Mouse (Mus musculus) G1E-ER4 (cell line): ENCODE data around the gene Psg19. TPM values are rescaled to one million over a fixed set of nuclear protein-coding genes. Genes with fewer than 3 reads are reported as not detected.

Experiments
- GATA1 ChIP-seq: IDR thresholded peaks from one replicate; pipeline ENCODE4 v1.8.0; 2012; ENCODE audit warnings: low read length, inconsistent platforms
- polyA plus RNA-seq: library from polyadenylated mRNA; stranded (reverse); fragments of >175 nt; gene quantifications from 2 replicates; pipeline ENCODE4 v1.2.3, GENCODE M21; 2012

The Psg19 gene
- polyA plus RNA-seq, 1 experiment: not detected

- TF ChIP-seq GATA1: no peak
These were observed 52.0 kb downstream of the Psg19 start for GRCm38 (mm10) chr7:18746189-18746860.

Other genes with a start within 250 kb of the Psg19 start
- gene Psg27, start 231.2 kb downstream of the Psg19 start, polyA plus RNA-seq: not detected in 2 replicates
- not detected in 2 replicates for gene Psg23, start 182.0 kb downstream of the Psg19 start, polyA plus RNA-seq
- gene Psg21, start 141.8 kb downstream of the Psg19 start, polyA plus RNA-seq: not detected in 2 replicates
- gene Psg20, start 112.3 kb downstream of the Psg19 start, polyA plus RNA-seq: not detected in 2 replicates
- not detected in 2 replicates for gene Psg22, start 80.4 kb downstream of the Psg19 start, polyA plus RNA-seq
- not detected in 2 replicates for gene Psg17, start 23.1 kb upstream of the Psg19 start, polyA plus RNA-seq
- gene Mill2, start 41.4 kb upstream of the Psg19 start, polyA plus RNA-seq: not detected in 2 replicates
- gene Pglyrp1, start 72.8 kb upstream of the Psg19 start, polyA plus RNA-seq: not detected in 2 replicates
- 81.8 and 103 TPM in 2 replicates for gene Ccdc61, start 111.9 kb upstream of the Psg19 start, polyA plus RNA-seq
- not detected in 2 replicates for gene Nova2, start 127.4 kb upstream of the Psg19 start, polyA plus RNA-seq
- not detected in 2 replicates for gene Nanos2, start 188.9 kb upstream of the Psg19 start, polyA plus RNA-seq
- 32.1 and 38.6 TPM in 2 replicates for gene Mypop, start 192.7 kb upstream of the Psg19 start, polyA plus RNA-seq
- 175 and 217 TPM in 2 replicates for gene Irf2bp1, start 205.5 kb upstream of the Psg19 start, polyA plus RNA-seq
- gene Foxa3, start 225.0 kb upstream of the Psg19 start, polyA plus RNA-seq: 0.04 TPM in 1 of 2 replicates, not detected in the other
- 336 and 348 TPM in 2 replicates for gene Sympk, start 225.9 kb upstream of the Psg19 start, polyA plus RNA-seq